Mouse (Mus musculus) forebrain, embryonic 14.5 days (tissue): Measurements from ENCODE around the gene Kif19a. TPM values are rescaled to one million over a fixed set of nuclear protein-coding genes. Genes with fewer than 3 reads are reported as not detected.

ENCODE experiments used
- ATAC-seq: fragments of 200-750 bp; cut with Nextera tagmentation; 2 replicates; pipeline ENCODE4 v1.8.0; 2017; ENCODE audit warnings: mild to moderate bottlenecking, moderate library complexity
- DNase-seq: peaks from one replicate; pipeline ENCODE4 v3.0.0-alpha.2; 2015; ENCODE audit warnings: low spot score
- H3K27ac ChIP-seq: fragments of 300-500 bp; sonication (generic); 2 replicates; pipeline ENCODE4 v1.5.1; 2014; ENCODE audit warnings: low read depth, mild to moderate bottlenecking, control low read depth, low read length, moderate library complexity
- H3K27me3 ChIP-seq: fragments of 300-500 bp; sonication (generic); replicated peaks from 2 replicates; pipeline ENCODE4 v1.6.1; 2014; ENCODE audit warnings: low read length, control low read depth, mixed read lengths; ENCODE audit not compliant: control insufficient read depth, insufficient read depth
- H3K36me3 ChIP-seq: fragments of 300-500 bp; sonication (generic); 2 replicates; pipeline ENCODE4 v1.6.1; 2014; ENCODE audit warnings: low read length, control low read depth; ENCODE audit not compliant: control insufficient read depth, insufficient read depth
- H3K4me1 ChIP-seq: fragments of 300-500 bp; sonication (generic); 2 replicates; pipeline ENCODE4 v1.6.1; 2014; ENCODE audit warnings: antibody characterized with exemption, low read length, control low read depth; ENCODE audit not compliant: control insufficient read depth, insufficient read depth
- H3K4me2 ChIP-seq: fragments of 300-500 bp; sonication (generic); 2 replicates; pipeline ENCODE4 v1.6.1; 2014; ENCODE audit warnings: mild to moderate bottlenecking, control low read depth, low read length
- H3K4me3 ChIP-seq: fragments of 300-500 bp; sonication (generic); 2 replicates; pipeline ENCODE4 v1.5.1; 2014; ENCODE audit warnings: low read depth, low read length, control low read depth
- H3K9ac ChIP-seq: fragments of 300-500 bp; sonication (generic); 2 replicates; pipeline ENCODE4 v1.6.1; 2014; ENCODE audit warnings: mild to moderate bottlenecking, low read length, control low read depth, moderate library complexity
- H3K9me3 ChIP-seq: fragments of 300-500 bp; sonication (generic); replicated peaks from 2 replicates; pipeline ENCODE4 v1.6.1; 2016; ENCODE audit warnings: low read length, control low read depth, mixed read lengths; ENCODE audit not compliant: control insufficient read depth
- WGBS: fragments of 180-500 bp; shearing (Covaris S2); extraction: QIAGEN DNeasy Blood & Tissue Kit; methylation state at CpG from one replicate; pipeline ENCODE4 v1.1.7; 2014; 5-methylcytosine and 5-hydroxymethylcytosine counted together
- polyA plus RNA-seq: library from polyadenylated mRNA; unstranded; fragments of >200 nt; fragmentation: Nextera tagmentation; extraction: Ambion mirVana; gene quantifications from 2 replicates; pipeline ENCODE4 v1.2.1, GENCODE M21; 2014

The Kif19a gene
- polyA plus RNA-seq, 1 experiment from 2014 or later: 0.34 TPM

- ATAC-seq: no peak
- no peak overlapping the region for H3K27ac ChIP-seq
These were observed 17.5 kb upstream of the Kif19a start for GRCm38 (mm10) chr11:114747564-114748138.

DNA sequence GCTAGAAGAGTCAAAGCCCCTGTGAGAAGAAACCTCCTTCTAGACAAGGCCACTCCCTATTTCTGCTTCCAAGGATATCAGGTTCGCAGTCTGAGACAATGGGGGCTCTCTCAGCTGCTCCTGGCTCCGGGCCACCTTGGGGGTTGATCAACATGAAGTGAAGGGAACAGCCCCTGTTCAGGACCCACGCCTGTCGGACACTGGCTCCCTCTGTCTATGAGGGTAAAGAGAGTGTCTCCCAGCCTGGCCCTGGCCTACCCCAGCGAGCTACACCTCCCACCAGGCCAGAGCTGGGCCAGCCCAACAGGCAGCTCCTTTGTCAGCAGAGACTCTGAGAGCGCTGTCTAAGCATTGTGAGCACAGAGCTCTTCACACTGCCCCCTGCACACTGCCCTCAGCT, 4.7 kb downstream of the Kif19a start:
- Histone ChIP-seq H3K4me1 (no peaks in the 10 kb centered on the region; the same call in 1 of the 2 replicates), H3K4me3 (no peak overlapping the region), H3K9me3 (no peaks in the 10 kb centered on the region), H3K36me3 (no peaks in the 10 kb centered on the region), H3K4me2 (no peak overlapping the region), H3K9ac (no peak overlapping the region), H3K27ac (no peak overlapping the region), H3K27me3 (no peaks in the 10 kb centered on the region)
- WGBS: 37% methylated on average over 6 of the region's 6 CpGs
- no peak for ATAC-seq
- DNase-seq: no peak

More at GRCm38 (mm10) chr11:114747564-114748138, 17.5 kb upstream of the Kif19a start:
- no peaks in the 10 kb centered on the region for H3K4me1 ChIP-seq
- no peak overlapping the region for H3K4me3 ChIP-seq
- H3K4me2 ChIP-seq: no peak overlapping the region
- 88% methylated on average over 12 of the region's 12 CpGs for WGBS
- no peak overlapping the region for H3K9ac ChIP-seq
- H3K36me3 ChIP-seq: no peaks in the 10 kb centered on the region
- H3K9me3 ChIP-seq: no peaks in the 10 kb centered on the region
- H3K27me3 ChIP-seq: no peaks in the 10 kb centered on the region
- no peak for DNase-seq

GRCm38 (mm10) chr11:114771896-114772295, 6.7 kb downstream of the Kif19a start:
- no peak for ATAC-seq
- WGBS: 55% methylated on average over 2 of the region's 2 CpGs
- no peak overlapping the region for H3K4me3 ChIP-seq

GRCm38 (mm10) chr11:114780076-114780475, 14.9 kb downstream of the Kif19a start:
- Histone ChIP-seq H3K4me3 (no peak overlapping the region), H3K9me3 (no peaks in the 10 kb centered on the region), H3K4me2 (no peak overlapping the region), H3K4me1 (0 out of 2 replicates have a peak, but pooled peaks cover 4% of the 10 kb centered on the region), H3K27ac (no peak overlapping the region), H3K9ac (no peak overlapping the region), H3K36me3 (no peaks in the 10 kb centered on the region), H3K27me3 (no peaks in the 10 kb centered on the region)
- 53% methylated on average over 9 of the region's 9 CpGs for WGBS
- ATAC-seq: no peak
- DNase-seq: no peak

More at GRCm38 (mm10) chr11:114771896-114772295, 6.7 kb downstream of the Kif19a start:
- DNase-seq: no peak
- Histone ChIP-seq H3K36me3 (no peaks in the 10 kb centered on the region), H3K4me1 (no peaks in the 10 kb centered on the region), H3K4me2 (no peak overlapping the region), H3K9me3 (no peaks in the 10 kb centered on the region), H3K27me3 (no peaks in the 10 kb centered on the region), H3K9ac (no peak overlapping the region), H3K27ac (no peak overlapping the region)

- 46% methylated on average over 10 of the region's 10 CpGs for WGBS
- H3K27ac ChIP-seq: no peak overlapping the region
- H3K4me2 ChIP-seq: peak overlapping the region; percentile 60
These were observed 20.7 kb downstream of the Kif19a start for GRCm38 (mm10) chr11:114785892-114786291.

GRCm38 (mm10) chr11:114786326-114786725, 21.1 kb downstream of the Kif19a start:
- peaks cover 5% of the 10 kb centered on the region for H3K4me1 ChIP-seq
- H3K36me3 ChIP-seq: no peaks in the 10 kb centered on the region
- ATAC-seq (peak; percentile 77), DNase-seq (peak; percentile 82)
- peak overlapping the region; percentile 56 for H3K9ac ChIP-seq
- H3K4me3 ChIP-seq: peak overlapping the region; percentile 27
- no peak overlapping the region for H3K27ac ChIP-seq
- peaks cover 16% of the 10 kb centered on the region for H3K27me3 ChIP-seq
- 1% methylated on average over 43 of the region's 43 CpGs for WGBS
- peak overlapping the region; percentile 60 for H3K4me2 ChIP-seq
- H3K9me3 ChIP-seq: no peaks in the 10 kb centered on the region

More at GRCm38 (mm10) chr11:114785892-114786291, 20.7 kb downstream of the Kif19a start:
- Histone ChIP-seq H3K36me3 (no peaks in the 10 kb centered on the region), H3K9ac (peak overlapping the region; percentile 56), H3K9me3 (no peaks in the 10 kb centered on the region), H3K27me3 (peaks cover 16% of the 10 kb centered on the region), H3K4me1 (peaks cover 4% of the 10 kb centered on the region), H3K4me3 (peak overlapping the region; percentile 27)
- peak; percentile 37 for DNase-seq
- ATAC-seq: no peak; the same call in 1 of the 2 replicates

DNA sequence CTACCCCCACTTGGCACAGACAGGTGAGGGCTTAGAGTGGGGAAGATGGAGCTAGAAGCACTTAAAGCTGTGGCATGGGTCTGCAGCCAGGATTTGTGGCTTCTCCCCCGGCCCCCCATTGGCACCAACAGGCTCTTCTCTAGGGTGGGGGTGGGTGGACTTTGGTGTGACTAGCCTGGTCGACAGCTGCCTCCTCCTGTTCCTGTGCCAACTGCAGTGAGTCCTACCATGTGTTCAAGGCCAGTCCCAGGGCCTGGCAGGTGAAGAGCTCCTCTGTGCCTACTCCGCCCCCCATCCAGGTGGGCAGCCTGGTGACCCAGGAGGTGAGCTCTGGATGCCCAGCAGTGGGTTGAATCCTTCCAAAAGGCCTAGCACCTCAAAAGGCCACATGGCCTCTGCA, 22.4 kb downstream of the Kif19a start:
- no peak overlapping the region for H3K9ac ChIP-seq
- 76% methylated on average over 3 of the region's 3 CpGs for whole genome bisulfite sequencing
- H3K9me3 ChIP-seq: no peaks in the 10 kb centered on the region
- H3K36me3 ChIP-seq: no peaks in the 10 kb centered on the region
- no peak for DNase-seq
- H3K4me1 ChIP-seq: peaks cover 13% of the 10 kb centered on the region
- no peak overlapping the region for H3K4me2 ChIP-seq
- no peak overlapping the region for H3K27ac ChIP-seq
- ATAC-seq: no peak
- H3K27me3 ChIP-seq: peaks cover 16% of the 10 kb centered on the region
- H3K4me3 ChIP-seq: no peak overlapping the region

DNA sequence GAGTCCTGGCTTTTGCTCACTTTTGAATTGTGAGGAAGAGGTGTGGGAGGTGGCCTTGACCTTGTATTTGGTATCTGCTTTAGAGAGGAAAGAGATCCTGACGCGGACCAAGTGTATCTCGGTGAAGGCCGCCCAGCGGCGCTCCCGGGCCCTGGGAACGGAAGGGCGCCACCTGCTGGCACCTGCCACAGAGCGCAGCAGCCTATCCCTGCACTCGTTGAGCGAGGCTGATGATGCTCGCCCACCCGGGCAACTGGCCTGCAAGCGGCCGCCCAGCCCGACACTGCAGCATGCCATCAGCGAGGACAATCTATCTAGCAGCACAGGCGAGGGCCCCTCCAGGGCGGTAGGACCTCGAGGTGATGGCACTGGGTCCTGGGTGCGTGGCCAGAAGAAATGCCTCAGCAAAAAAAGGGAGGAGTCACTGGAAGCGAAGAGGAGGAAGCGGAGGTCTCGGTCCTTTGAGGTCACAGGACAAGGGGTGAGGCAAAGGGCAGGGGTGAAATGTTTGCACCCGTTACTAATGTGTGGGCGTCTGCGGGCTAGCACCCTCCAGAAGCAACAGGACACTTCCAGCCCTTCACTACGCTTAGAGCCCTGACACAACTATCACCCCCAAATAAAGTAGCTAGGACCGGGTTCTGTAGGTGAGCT, 24.0 kb downstream of the Kif19a start:
- ATAC-seq (peak; percentile 61), DNase-seq (peak; percentile 83)
- Histone ChIP-seq H3K9ac (0 out of 2 replicates have a peak overlapping the region, but pooled peaks have one; percentile 29), H3K4me2 (peak overlapping the region; percentile 42), H3K27ac (no peak overlapping the region), H3K4me3 (0 out of 2 replicates have a peak overlapping the region, but pooled peaks have one; percentile 9), H3K36me3 (no peaks in the 10 kb centered on the region), H3K9me3 (no peaks in the 10 kb centered on the region), H3K27me3 (peaks cover 16% of the 10 kb centered on the region), H3K4me1 (peaks cover 27% of the 10 kb centered on the region)
- WGBS: 15% methylated on average over 30 of the region's 30 CpGs

DNA sequence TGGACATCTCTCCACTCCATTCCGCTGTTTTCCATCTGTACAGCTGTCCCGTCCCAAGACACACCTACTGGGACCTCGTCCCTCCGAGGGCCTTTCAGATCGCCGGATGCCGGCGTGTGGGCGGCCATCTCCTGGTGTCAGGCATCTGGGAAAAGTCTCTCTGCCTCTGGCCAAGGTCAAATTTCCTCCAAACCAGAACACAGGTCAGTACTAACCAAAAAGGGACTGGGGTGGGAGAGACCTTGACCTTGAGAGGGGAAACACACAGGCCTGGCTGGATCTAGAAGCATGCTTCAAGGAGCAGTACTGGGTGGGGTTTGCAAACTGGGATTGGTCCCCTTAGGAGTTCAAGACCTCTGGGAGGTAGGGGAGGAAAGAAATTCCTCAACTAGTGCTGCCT, 24.5 kb downstream of the Kif19a start:
- peak overlapping the region; percentile 42; the same call in 1 of the 2 replicates for H3K4me2 ChIP-seq
- ATAC-seq (no peak), DNase-seq (no peak)
- no peaks in the 10 kb centered on the region for H3K36me3 ChIP-seq
- no peaks in the 10 kb centered on the region for H3K9me3 ChIP-seq
- WGBS: 74% methylated on average over 9 of the region's 9 CpGs
- peaks cover 32% of the 10 kb centered on the region for H3K4me1 ChIP-seq
- no peak overlapping the region for H3K27ac ChIP-seq
- no peak overlapping the region for H3K4me3 ChIP-seq
- H3K9ac ChIP-seq: no peak overlapping the region
- peaks cover 16% of the 10 kb centered on the region for H3K27me3 ChIP-seq
